Mouse (Mus musculus) hindbrain, embryonic 11.5 days (tissue): ENCODE measurements around the gene Prps1. TPM values are rescaled to one million over a fixed set of nuclear protein-coding genes. Genes with fewer than 3 reads are reported as not detected.
A peak's percentile ranks its signal among the peaks of the same experiment; 100 is the strongest.

ENCODE experiments used
- ATAC-seq: fragments of 200-750 bp; cut with Nextera tagmentation; 2 replicates; pipeline ENCODE4 v1.8.0; 2017; ENCODE audit warnings: mild to moderate bottlenecking, moderate TSS enrichment, moderate library complexity; ENCODE audit not compliant: low FRiP score
- DNase-seq: peaks from one replicate; pipeline ENCODE4 v3.0.0-alpha.2; 2015; ENCODE audit warnings: low spot score
- H3K27ac ChIP-seq: fragments of 300-500 bp; sonication (generic); 2 replicates; pipeline ENCODE4 v1.5.1; 2014; ENCODE audit warnings: mild to moderate bottlenecking, low read depth, low read length
- H3K27me3 ChIP-seq: fragments of 300-500 bp; sonication (generic); 2 replicates; pipeline ENCODE4 v1.6.1; 2014; ENCODE audit warnings: mild to moderate bottlenecking, low read length, moderate library complexity, mixed read lengths; ENCODE audit not compliant: control insufficient read depth, insufficient read depth
- H3K36me3 ChIP-seq: fragments of 300-500 bp; sonication (generic); 2 replicates; pipeline ENCODE4 v1.6.1; 2014; ENCODE audit warnings: mild to moderate bottlenecking, low read length, moderate library complexity, mixed read lengths; ENCODE audit not compliant: control insufficient read depth, insufficient read depth
- H3K4me1 ChIP-seq: fragments of 300-500 bp; sonication (generic); replicated peaks from 2 replicates; pipeline ENCODE4 v1.6.1; 2014; ENCODE audit warnings: low read length, mixed read lengths; ENCODE audit not compliant: control insufficient read depth, insufficient read depth
- H3K4me2 ChIP-seq: fragments of 300-500 bp; sonication (generic); replicated peaks from 2 replicates; pipeline ENCODE4 v1.6.1; 2014; ENCODE audit warnings: mild to moderate bottlenecking, low read depth, low read length
- H3K4me3 ChIP-seq: fragments of 300-500 bp; sonication (generic); 2 replicates; pipeline ENCODE4 v1.5.1; 2014; ENCODE audit warnings: low read depth, low read length
- H3K9ac ChIP-seq: fragments of 300-500 bp; sonication (generic); 2 replicates; pipeline ENCODE4 v1.6.1; 2014; ENCODE audit warnings: low read depth, low read length
- H3K9me3 ChIP-seq: fragments of 300-500 bp; sonication (generic); 2 replicates; pipeline ENCODE4 v1.6.1; 2016; ENCODE audit warnings: low read length; ENCODE audit not compliant: control insufficient read depth
- WGBS: fragments of 180-500 bp; shearing (Covaris S2); extraction: QIAGEN DNeasy Blood & Tissue Kit; methylation state at CpG from one replicate; pipeline ENCODE4 v1.1.7; 2014; 5-methylcytosine and 5-hydroxymethylcytosine counted together
- polyA plus RNA-seq: library from polyadenylated mRNA; unstranded; fragments of >200 nt; fragmentation: Nextera tagmentation; extraction: Ambion mirVana; gene quantifications from 2 replicates; pipeline ENCODE4 v1.2.1, GENCODE M21; 2014

Gene Prps1
- polyA plus RNA-seq, 1 experiment from 2014 or later, result 81.9 TPM

- Histone ChIP-seq H3K27ac (no peak overlapping the region), H3K27me3 (no peaks in the 10 kb centered on the region; the same call in none of the 2 replicates), H3K9ac (no peak overlapping the region), H3K9me3 (no peaks in the 10 kb centered on the region), H3K4me1 (no peaks in the 10 kb centered on the region), H3K4me3 (no peak overlapping the region), H3K36me3 (no peaks in the 10 kb centered on the region), H3K4me2 (no peak overlapping the region)
- ATAC-seq (no peak), DNase-seq (no peak)
These were observed 18.5 kb upstream of the Prps1 start for GRCm38 (mm10) chrX:140437906-140438305.

- 77% methylated on average over 13 of the region's 13 CpGs for WGBS
- Histone ChIP-seq H3K27me3 (no peaks in the 10 kb centered on the region), H3K4me2 (no peak overlapping the region), H3K4me1 (no peaks in the 10 kb centered on the region), H3K36me3 (no peaks in the 10 kb centered on the region), H3K27ac (no peak overlapping the region), H3K4me3 (no peak overlapping the region), H3K9me3 (no peaks in the 10 kb centered on the region), H3K9ac (no peak overlapping the region)
- ATAC-seq (no peak), DNase-seq (no peak)
These were observed 10.9 kb upstream of the Prps1 start for GRCm38 (mm10) chrX:140445551-140445950.

GRCm38 (mm10) chrX:140450071-140450470 lies 6.3 kb upstream of the Prps1 start:
- no peak overlapping the region for H3K9ac ChIP-seq
- H3K36me3 ChIP-seq, result no peaks in the 10 kb centered on the region
- WGBS, result 82% methylated on average over 3 of the region's 3 CpGs
- DNase-seq, result no peak
- no peaks in the 10 kb centered on the region; the same call in 1 of the 2 replicates for H3K27me3 ChIP-seq
- H3K9me3 ChIP-seq, result no peaks in the 10 kb centered on the region
- H3K4me2 ChIP-seq, result no peak overlapping the region
- ATAC-seq, result no peak
- H3K27ac ChIP-seq, result no peak overlapping the region
- no peaks in the 10 kb centered on the region for H3K4me1 ChIP-seq
- H3K4me3 ChIP-seq, result no peak overlapping the region

GRCm38 (mm10) chrX:140456751-140457491 lies 508 bp downstream of the Prps1 start:
- DNase-seq (peak; percentile 41), ATAC-seq (peak; percentile 74)
- Histone ChIP-seq H3K9me3 (no peaks in the 10 kb centered on the region), H3K9ac (peak overlapping the region; percentile 49), H3K27ac (no peak overlapping the region), H3K27me3 (peaks cover 2% of the 10 kb centered on the region; the same call in 1 of the 2 replicates), H3K4me2 (peak overlapping the region; percentile 43), H3K4me3 (peak overlapping the region; percentile 50), H3K36me3 (no peaks in the 10 kb centered on the region), H3K4me1 (no peaks in the 10 kb centered on the region)
- 15% methylated on average over 39 of the region's 39 CpGs for WGBS

GRCm38 (mm10) chrX:140457502-140457901 lies 1.1 kb downstream of the Prps1 start:
- Histone ChIP-seq H3K27me3 (peaks cover 2% of the 10 kb centered on the region; the same call in 1 of the 2 replicates), H3K27ac (no peak overlapping the region), H3K36me3 (no peaks in the 10 kb centered on the region), H3K4me1 (no peaks in the 10 kb centered on the region), H3K4me3 (peak overlapping the region; percentile 50), H3K4me2 (peak overlapping the region; percentile 43), H3K9ac (peak overlapping the region; percentile 49; the same call in 1 of the 2 replicates), H3K9me3 (no peaks in the 10 kb centered on the region)
- DNase-seq (peak; percentile 27), ATAC-seq (no peak)
- WGBS, result 20% methylated on average over 12 of the region's 12 CpGs

GRCm38 (mm10) chrX:140478231-140478630 lies 21.8 kb downstream of the Prps1 start:
- ATAC-seq, result no peak
- Histone ChIP-seq H3K9me3 (no peaks in the 10 kb centered on the region), H3K4me2 (no peak overlapping the region), H3K9ac (no peak overlapping the region), H3K27me3 (no peaks in the 10 kb centered on the region; the same call in 1 of the 2 replicates), H3K36me3 (no peaks in the 10 kb centered on the region), H3K4me1 (no peaks in the 10 kb centered on the region), H3K27ac (no peak overlapping the region), H3K4me3 (no peak overlapping the region)
- no peak for DNase-seq
- 94% methylated on average over 6 of the region's 6 CpGs for WGBS

GRCm38 (mm10) chrX:140479171-140479570 lies 22.8 kb downstream of the Prps1 start:
- DNase-seq (peak; percentile 49), ATAC-seq (no peak)
- Histone ChIP-seq H3K4me1 (no peaks in the 10 kb centered on the region), H3K27ac (no peak overlapping the region), H3K36me3 (no peaks in the 10 kb centered on the region), H3K9me3 (no peaks in the 10 kb centered on the region), H3K9ac (no peak overlapping the region), H3K4me3 (no peak overlapping the region), H3K4me2 (no peak overlapping the region), H3K27me3 (no peaks in the 10 kb centered on the region; the same call in 1 of the 2 replicates)
- WGBS, result 58% methylated on average over 5 of the region's 5 CpGs

GRCm38 (mm10) chrX:140489174-140489573 lies 32.8 kb downstream of the Prps1 start:
- no peaks in the 10 kb centered on the region for H3K36me3 ChIP-seq
- WGBS, result 91% methylated on average over 1 of the region's 1 CpGs
- H3K4me1 ChIP-seq, result no peaks in the 10 kb centered on the region
- no peak for ATAC-seq
- no peak overlapping the region for H3K4me2 ChIP-seq
- H3K9me3 ChIP-seq, result no peaks in the 10 kb centered on the region
- no peak overlapping the region for H3K9ac ChIP-seq
- H3K27me3 ChIP-seq, result peaks cover 7% of the 10 kb centered on the region
- no peak overlapping the region for H3K27ac ChIP-seq
- no peak overlapping the region for H3K4me3 ChIP-seq
- no peak for DNase-seq

- H3K27me3 ChIP-seq, result peaks cover 7% of the 10 kb centered on the region
- 89% methylated on average over 3 of the region's 3 CpGs for WGBS
- DNase-seq, result no peak
- H3K4me2 ChIP-seq, result no peak overlapping the region
- no peak overlapping the region for H3K4me3 ChIP-seq
- no peaks in the 10 kb centered on the region for H3K36me3 ChIP-seq
- no peaks in the 10 kb centered on the region for H3K9me3 ChIP-seq
- no peak for ATAC-seq
- no peaks in the 10 kb centered on the region for H3K4me1 ChIP-seq
- H3K27ac ChIP-seq, result no peak overlapping the region
- no peak overlapping the region for H3K9ac ChIP-seq
These were observed 33.8 kb downstream of the Prps1 start for GRCm38 (mm10) chrX:140490203-140490602.
